Mouse (Mus musculus): ENCODE results near the gene Basp1.

GRCm38 (mm10) chr15:25335277-25335676 is 78.3 kb downstream of the Basp1 start:
- TF ChIP-seq CTCF (IDR thresholded peaks at IDR 0.05; ENCODE audit: low read depth, low read length) (no peak), POLR2A (IDR thresholded peaks at IDR 0.05; ENCODE audit: extremely low read depth, insufficient read depth, low read length) (no peak)

Measured in liver, adult 2 months (tissue).